Mouse (Mus musculus) cerebellum, adult 2 months (tissue): ENCODE data around the gene Gm9747. TPM values are rescaled to one million over a fixed set of nuclear protein-coding genes. Genes with fewer than 3 reads are reported as not detected.
A peak's percentile ranks its signal among the peaks of the same experiment; 100 is the strongest.

ENCODE experiments used
- DNase-seq, 2 experiments: peaks; one replicate each; pipeline ENCODE4 v3.0.0; 2021
- H3K27ac ChIP-seq: fragments of 200-500 bp; 2 replicates; pipeline ENCODE4 v1.5.1; 2012; ENCODE audit warnings: low read length, control low read depth, inconsistent platforms; ENCODE audit not compliant: insufficient read depth
- H3K27me3 ChIP-seq: fragments of 200-500 bp; 2 replicates; pipeline ENCODE4 v1.6.1; 2012; ENCODE audit warnings: inconsistent platforms, mild to moderate bottlenecking, low read length, moderate library complexity; ENCODE audit not compliant: control insufficient read depth, insufficient read depth
- H3K4me1 ChIP-seq: fragments of 200-500 bp; 2 replicates; pipeline ENCODE4 v1.6.1; 2011; ENCODE audit warnings: low read length; ENCODE audit not compliant: control insufficient read depth, insufficient read depth
- H3K4me3 ChIP-seq: fragments of 200-500 bp; replicated peaks from 2 replicates; pipeline ENCODE3; 2011; ENCODE audit warnings: mild to moderate bottlenecking, low read depth, low read length, control low read depth; ENCODE audit not compliant: insufficient read depth
- CTCF ChIP-seq: fragments of 200-500 bp; IDR thresholded peaks from 2 replicates; pipeline ENCODE4 v1.5.1; 2011; ENCODE audit warnings: low read depth, mild to moderate bottlenecking, control low read depth, low read length, moderate library complexity, borderline replicate concordance; ENCODE audit not compliant: insufficient read depth
- POLR2A ChIP-seq: fragments of 200-500 bp; IDR thresholded peaks from 2 replicates; pipeline ENCODE4 v1.6.1; 2011; ENCODE audit warnings: low read length, control low read depth, borderline replicate concordance; ENCODE audit not compliant: insufficient read depth
- WGBS: fragments of 180-500 bp; shearing (Covaris S2); methylation state at CpG from one replicate; pipeline ENCODE4 v1.1.7; 2018; 5-methylcytosine and 5-hydroxymethylcytosine counted together
- polyA plus RNA-seq: library from polyadenylated mRNA; depleted of rRNA; stranded (reverse); fragments of >200 nt; gene quantifications from 2 replicates; pipeline ENCODE4 v1.2.3, GENCODE M21; 2012; rRNA removed

Gm9747 gene
- polyA plus RNA-seq, 1 experiment, result not detected

DNA sequence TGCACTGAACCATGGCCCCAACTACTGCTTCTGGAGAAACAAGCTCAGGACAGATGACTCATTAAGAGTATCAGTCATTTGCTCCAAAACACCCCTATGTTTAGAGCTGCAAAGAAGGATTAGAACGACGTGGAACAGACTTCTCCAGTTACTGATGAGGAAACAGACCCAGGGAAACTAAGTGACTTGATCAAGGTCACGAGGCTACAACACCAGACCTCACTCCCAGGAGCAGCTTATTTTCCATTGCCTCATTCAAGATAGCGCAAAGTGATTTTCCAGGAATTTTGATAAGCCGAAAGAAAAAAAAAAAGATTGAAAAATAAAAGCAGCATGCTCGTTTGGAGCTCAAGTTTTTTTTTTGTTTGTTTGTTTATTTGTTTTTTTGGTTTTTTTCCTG is 48.9 kb downstream of the Gm9747 start:
- H3K4me1 ChIP-seq, result peaks cover 6% of the 10 kb centered on the region; the same call in 1 of the 2 replicates
- TF ChIP-seq CTCF, result no peak
- TF ChIP-seq POLR2A, result no peak
- WGBS, result 71% methylated on average over 6 of the region's 6 CpGs
- DNase-seq, result no peak
- H3K27ac ChIP-seq, result no peak overlapping the region
- H3K27me3 ChIP-seq, result no peaks in the 10 kb centered on the region
- no peak overlapping the region for H3K4me3 ChIP-seq

DNA sequence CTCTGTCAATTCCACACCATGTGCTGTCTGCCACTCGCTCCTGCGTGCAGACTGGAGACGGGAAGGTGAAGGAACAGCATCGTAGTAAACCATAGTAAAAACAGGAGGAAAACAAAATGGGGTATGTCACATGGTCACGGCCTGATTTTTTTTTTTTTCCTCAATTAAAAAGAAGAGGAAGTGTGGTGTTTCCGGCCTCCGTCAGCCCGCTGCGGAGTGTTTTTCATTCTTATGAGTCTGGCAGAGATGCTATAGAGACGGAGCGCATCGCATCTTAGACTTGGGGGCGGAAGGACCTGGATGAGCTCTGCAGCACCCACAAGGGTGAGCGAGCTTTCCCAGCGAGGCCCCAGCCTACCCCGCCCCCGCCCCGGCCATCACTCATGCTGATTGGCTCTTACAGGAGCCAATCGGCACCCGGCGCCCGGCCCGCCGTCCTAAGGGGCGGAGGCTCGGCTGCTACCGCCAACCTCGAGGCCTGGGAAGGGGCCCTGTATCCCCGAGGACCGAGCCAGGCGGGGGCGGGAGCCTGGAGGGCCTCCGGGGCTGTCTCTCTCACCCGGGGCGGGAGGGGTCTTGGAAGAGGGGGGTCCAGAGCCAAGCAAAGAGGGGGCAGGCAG is 50.2 kb downstream of the Gm9747 start:
- peak overlapping the region; percentile 97 for H3K4me3 ChIP-seq
- H3K27ac ChIP-seq, result peak overlapping the region; percentile 90
- no peak for TF ChIP-seq CTCF
- TF ChIP-seq POLR2A, result peak; percentile 87
- WGBS, result 1% methylated on average over 35 of the region's 35 CpGs
- peaks cover 17% of the 10 kb centered on the region for H3K4me1 ChIP-seq
- peak; percentile 89 to 92 for DNase-seq
- H3K27me3 ChIP-seq, result no peaks in the 10 kb centered on the region

DNA sequence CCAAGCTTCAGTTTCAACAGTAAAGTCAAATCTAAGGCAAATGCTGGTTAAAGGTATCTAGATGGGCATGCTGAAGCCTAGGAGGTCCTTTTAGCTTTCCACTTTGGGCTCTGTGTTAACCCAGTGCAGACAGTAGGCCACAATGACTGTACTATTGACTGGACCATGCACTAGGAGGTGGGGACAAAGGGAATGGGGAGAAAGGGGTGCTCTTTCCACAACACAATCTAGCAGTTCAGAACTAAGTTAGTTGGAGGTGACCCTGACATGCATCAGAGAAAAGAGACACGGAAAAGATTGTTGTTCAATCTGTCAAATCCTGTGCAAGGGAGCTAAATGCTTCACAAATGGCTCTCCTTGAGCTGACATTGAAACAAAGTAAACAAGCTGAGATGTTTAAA is 51.0 kb downstream of the Gm9747 start:
- WGBS, result 14% methylated on average over 1 of the region's 1 CpGs
- Histone ChIP-seq H3K27me3 (no peaks in the 10 kb centered on the region), H3K27ac (peak overlapping the region; percentile 90), H3K4me3 (peak overlapping the region; percentile 87), H3K4me1 (peaks cover 24% of the 10 kb centered on the region)
- no peak for TF ChIP-seq POLR2A
- TF ChIP-seq CTCF, result no peak
- peak; percentile 46 to 48 for DNase-seq

DNA sequence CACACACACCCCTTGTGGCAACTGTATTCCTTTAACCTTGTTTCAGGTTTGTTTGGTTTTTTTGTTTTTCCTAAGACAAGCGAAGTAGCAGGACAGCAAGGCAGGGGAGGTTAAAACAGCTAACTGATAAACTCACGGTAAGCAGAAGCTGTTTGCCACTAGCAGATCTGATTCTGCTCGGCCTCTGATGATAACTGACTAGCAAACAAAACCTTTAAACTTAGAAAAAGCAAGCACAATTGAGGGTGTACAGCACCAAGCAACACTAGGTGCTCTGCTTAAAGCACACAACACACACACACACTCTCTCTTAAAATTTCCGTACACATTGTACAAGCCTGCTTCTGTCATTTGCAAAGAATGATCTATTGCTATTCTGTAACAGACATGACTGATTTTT is 51.5 kb downstream of the Gm9747 start:
- H3K4me1 ChIP-seq, result peaks cover 29% of the 10 kb centered on the region
- peak overlapping the region; percentile 90; the same call in 1 of the 2 replicates for H3K27ac ChIP-seq
- TF ChIP-seq CTCF (no peak), POLR2A (no peak)
- peak overlapping the region; percentile 87 for H3K4me3 ChIP-seq
- no peaks in the 10 kb centered on the region for H3K27me3 ChIP-seq
- no peak for DNase-seq
- 24% methylated on average over 4 of the region's 4 CpGs for WGBS

Other genes starting within 250 kb of the Gm9747 start
- 10.5 and 10.6 TPM in 2 replicates for gene Irs1, start 58.3 kb downstream of the Gm9747 start, polyA plus RNA-seq
- gene Rhbdd1, start 83.3 kb downstream of the Gm9747 start, polyA plus RNA-seq, result 10.7 and 11.6 TPM in 2 replicates